Mouse (Mus musculus) layer of hippocampus, adult 11-12 months (tissue): ENCODE results near the gene Hoxd8.
A peak's percentile ranks its signal among the peaks of the same experiment; 100 is the strongest.

Source experiments
- DNase-seq: peaks from one replicate; pipeline ENCODE4 v3.0.0; 2022; ENCODE audit warnings: low spot score

Gene Hoxd8

GRCm38 (mm10) chr2:74686301-74686987 is 18.0 kb upstream of the Hoxd8 start:
- DNase-seq = peak; percentile 48

- DNase-seq = no peak
Measured at GRCm38 (mm10) chr2:74686988-74687697, 17.3 kb upstream of the Hoxd8 start.

GRCm38 (mm10) chr2:74687698-74688555 is 16.5 kb upstream of the Hoxd8 start:
- no peak for DNase-seq

GRCm38 (mm10) chr2:74688795-74689573 is 15.4 kb upstream of the Hoxd8 start:
- DNase-seq = no peak

- DNase-seq = no peak
Measured at GRCm38 (mm10) chr2:74689574-74690337, 14.7 kb upstream of the Hoxd8 start.

- DNase-seq = no peak
Measured at GRCm38 (mm10) chr2:74690338-74690716, 14.1 kb upstream of the Hoxd8 start.

- no peak for DNase-seq
Measured at GRCm38 (mm10) chr2:74691022-74691951, 13.1 kb upstream of the Hoxd8 start, which contains the start of gene Hoxd10. Gene Hoxd10, plus strand, starts transcription at chr2:74691924.

GRCm38 (mm10) chr2:74691995-74692807 is 12.2 kb upstream of the Hoxd8 start:
- no peak for DNase-seq

GRCm38 (mm10) chr2:74692808-74693431 is 11.5 kb upstream of the Hoxd8 start:
- DNase-seq = no peak

- no peak for DNase-seq
Measured at GRCm38 (mm10) chr2:74693432-74693827, 11.0 kb upstream of the Hoxd8 start.

- no peak for DNase-seq
Measured at GRCm38 (mm10) chr2:74694066-74694465, 10.3 kb upstream of the Hoxd8 start.

GRCm38 (mm10) chr2:74695383-74695782 is 9.0 kb upstream of the Hoxd8 start:
- no peak for DNase-seq

GRCm38 (mm10) chr2:74695813-74696430 is 8.5 kb upstream of the Hoxd8 start:
- no peak for DNase-seq

GRCm38 (mm10) chr2:74696442-74697335 is 7.7 kb upstream of the Hoxd8 start:
- DNase-seq = no peak

- DNase-seq = no peak
Measured at GRCm38 (mm10) chr2:74697567-74698121, 6.8 kb upstream of the Hoxd8 start, which contains the start of gene Hoxd9. Gene Hoxd9, plus strand, starts transcription at chr2:74697727.

- DNase-seq = no peak
Measured at GRCm38 (mm10) chr2:74698201-74699052, 6.0 kb upstream of the Hoxd8 start.
